Mouse (Mus musculus): ENCODE results near the gene Sdk1. TPM values are rescaled to one million over a fixed set of nuclear protein-coding genes. Genes with fewer than 3 reads are reported as not detected.
A peak's percentile ranks its signal among the peaks of the same experiment; 100 is the strongest.

The Sdk1 gene
- polyA plus RNA-seq, 1 experiment from 2014 or later, result 3.6 TPM

DNA sequence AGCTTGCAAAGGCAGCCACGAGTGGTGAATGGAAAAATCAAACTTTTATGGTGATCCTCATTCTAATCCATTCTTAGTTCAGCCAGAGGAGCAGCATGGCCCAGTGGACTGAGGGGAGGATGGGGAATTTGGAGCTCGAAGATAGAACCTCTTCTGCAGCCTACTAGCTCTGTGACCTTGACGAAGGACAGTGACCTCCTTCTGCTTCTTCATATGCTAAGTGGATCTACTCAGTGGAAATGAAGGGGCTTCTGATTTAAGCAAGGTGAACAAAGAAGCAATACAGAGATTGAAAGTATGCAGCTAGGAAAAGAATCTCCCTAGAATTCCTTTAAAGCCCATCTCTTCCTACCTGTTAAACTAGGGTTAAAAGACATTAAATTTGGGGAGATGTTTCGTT is 152.6 kb downstream of the Sdk1 start:
- no peak overlapping the region for H3K4me2 ChIP-seq
- H3K9me3 ChIP-seq, result no peaks in the 10 kb centered on the region
- no peaks in the 10 kb centered on the region for H3K4me1 ChIP-seq
- no peak overlapping the region for H3K9ac ChIP-seq
- no peak overlapping the region for H3K4me3 ChIP-seq (replicated peaks)
- H3K27me3 ChIP-seq (replicated peaks), result no peaks in the 10 kb centered on the region
- H3K36me3 ChIP-seq, result no peaks in the 10 kb centered on the region
- no peak overlapping the region for H3K27ac ChIP-seq
- WGBS, result 82% methylated on average over 4 of the region's 4 CpGs
- ATAC-seq (ENCODE audit: insufficient read depth, low FRiP score, low read depth), result no peak

DNA sequence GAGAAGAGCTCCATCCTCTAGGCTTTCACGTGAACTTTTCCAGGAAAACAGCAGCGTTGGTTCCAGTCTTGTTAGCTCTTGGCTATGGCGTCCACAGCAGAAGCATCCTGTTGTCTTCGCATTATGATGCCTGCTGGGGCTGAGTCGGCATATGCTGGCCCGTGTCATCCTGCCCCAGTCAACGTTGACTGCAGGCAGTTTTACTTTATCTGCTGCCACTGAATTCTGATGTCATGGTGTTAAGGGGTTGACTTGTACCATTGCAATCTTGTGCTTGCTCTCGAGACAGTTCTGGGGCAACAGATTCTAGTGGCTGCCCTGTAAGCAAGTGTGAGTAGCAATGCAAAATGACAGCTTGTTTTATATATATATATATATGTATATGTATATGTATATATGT is 153.3 kb downstream of the Sdk1 start:
- H3K9ac ChIP-seq, result no peak overlapping the region
- H3K4me2 ChIP-seq, result no peak overlapping the region
- no peak overlapping the region for H3K4me3 ChIP-seq (replicated peaks)
- no peaks in the 10 kb centered on the region for H3K36me3 ChIP-seq
- no peaks in the 10 kb centered on the region for H3K4me1 ChIP-seq
- H3K27ac ChIP-seq, result no peak overlapping the region
- 90% methylated on average over 8 of the region's 8 CpGs for WGBS
- ATAC-seq (ENCODE audit: insufficient read depth, low FRiP score, low read depth), result no peak
- H3K9me3 ChIP-seq, result no peaks in the 10 kb centered on the region
- no peaks in the 10 kb centered on the region for H3K27me3 ChIP-seq (replicated peaks)

DNA sequence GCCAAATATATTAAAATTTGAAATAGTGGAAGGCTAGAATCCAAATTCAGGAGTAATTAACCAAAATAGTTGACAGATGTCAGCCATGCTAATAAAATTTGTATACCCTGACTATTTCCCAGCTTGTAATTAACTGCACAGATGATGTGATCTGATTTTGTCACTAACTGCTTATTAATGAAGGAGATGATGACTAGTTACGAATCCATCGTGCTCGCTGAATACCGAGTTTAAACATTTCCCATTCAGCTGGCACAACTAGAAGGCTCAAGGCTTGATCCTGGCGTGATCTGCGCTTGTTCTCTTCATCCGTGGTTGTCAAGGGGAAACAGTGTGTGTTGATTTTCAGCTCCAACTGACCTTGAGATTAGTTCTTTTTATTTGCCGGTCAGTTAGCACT is 162.5 kb downstream of the Sdk1 start:
- H3K4me2 ChIP-seq, result no peak overlapping the region
- no peaks in the 10 kb centered on the region for H3K4me1 ChIP-seq
- no peaks in the 10 kb centered on the region for H3K27me3 ChIP-seq (replicated peaks)
- WGBS, result 73% methylated on average over 8 of the region's 8 CpGs
- H3K9ac ChIP-seq, result no peak overlapping the region
- no peaks in the 10 kb centered on the region for H3K9me3 ChIP-seq
- no peaks in the 10 kb centered on the region for H3K36me3 ChIP-seq
- no peak overlapping the region for H3K27ac ChIP-seq
- no peak overlapping the region for H3K4me3 ChIP-seq (replicated peaks)
- no peak for ATAC-seq (ENCODE audit: insufficient read depth, low FRiP score, low read depth)

DNA sequence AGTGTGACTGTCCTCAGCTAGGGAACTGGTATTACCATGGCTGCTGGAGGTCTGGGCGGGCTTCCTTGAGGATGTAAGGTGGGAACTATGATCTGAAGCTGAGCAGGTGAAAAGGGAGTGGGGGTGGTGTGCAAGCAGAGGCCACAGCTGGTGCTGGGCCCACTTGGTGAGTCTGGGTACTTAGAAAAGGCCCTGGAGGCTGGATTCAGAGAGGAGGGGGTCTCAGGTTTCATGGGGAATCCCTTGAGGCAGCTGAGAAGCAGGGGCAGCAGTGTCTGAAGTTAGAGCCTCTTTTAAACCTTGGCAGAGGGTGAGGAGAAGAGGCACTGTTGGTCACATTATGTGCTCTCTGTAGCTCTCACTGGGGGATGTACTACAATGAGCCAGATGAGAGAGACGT is 163.4 kb downstream of the Sdk1 start:
- Histone ChIP-seq H3K4me2 (no peak overlapping the region), H3K27me3 (replicated peaks) (no peaks in the 10 kb centered on the region), H3K4me1 (no peaks in the 10 kb centered on the region), H3K4me3 (replicated peaks) (no peak overlapping the region), H3K9me3 (no peaks in the 10 kb centered on the region), H3K9ac (no peak overlapping the region), H3K36me3 (no peaks in the 10 kb centered on the region), H3K27ac (no peak overlapping the region)
- WGBS, result 53% methylated on average over 2 of the region's 2 CpGs
- ATAC-seq (ENCODE audit: insufficient read depth, low FRiP score, low read depth), result no peak

DNA sequence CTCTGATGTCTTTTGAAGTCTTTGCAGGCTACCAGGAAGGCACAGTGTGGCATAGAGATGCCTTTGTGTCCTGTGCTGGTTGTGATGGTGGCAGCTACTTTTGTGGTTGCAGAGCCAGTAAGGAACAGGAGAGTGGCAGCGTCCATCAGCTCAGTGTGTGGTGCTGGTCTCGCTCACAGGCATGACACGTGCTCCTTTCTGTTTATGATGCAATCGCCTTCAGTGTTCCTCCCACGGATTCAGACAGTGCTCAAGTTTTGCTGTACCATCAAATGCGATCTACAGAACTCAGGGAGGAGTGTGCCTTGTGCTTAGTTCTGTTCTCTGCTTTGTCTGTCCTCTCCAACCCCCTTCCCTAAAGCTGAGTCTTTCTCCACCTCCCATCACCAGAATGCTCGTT is 165.6 kb downstream of the Sdk1 start:
- no peak for ATAC-seq (ENCODE audit: insufficient read depth, low FRiP score, low read depth)
- H3K9me3 ChIP-seq, result no peaks in the 10 kb centered on the region
- WGBS, result 69% methylated on average over 7 of the region's 7 CpGs

DNA sequence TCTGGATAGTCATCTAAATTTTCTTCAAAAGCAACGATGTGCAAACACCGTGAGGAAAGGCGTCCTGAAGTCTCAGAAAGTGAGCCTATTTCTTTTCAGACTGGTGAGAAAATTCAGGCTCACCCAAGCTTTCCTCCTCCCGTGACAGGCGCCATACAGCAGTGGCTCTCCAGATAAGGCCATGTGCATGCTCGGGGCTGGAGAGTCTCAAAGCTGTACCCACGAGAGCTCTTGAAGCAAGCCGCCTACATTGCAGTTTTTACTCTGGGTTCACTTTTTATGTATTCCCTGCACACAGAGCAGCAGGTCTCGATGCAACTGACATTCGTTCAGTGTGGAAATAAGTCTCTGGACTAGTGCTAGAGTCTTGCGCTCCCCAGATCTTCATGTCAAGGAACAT is 171.7 kb downstream of the Sdk1 start:
- Histone ChIP-seq H3K4me1 (peaks cover 20% of the 10 kb centered on the region), H3K36me3 (no peaks in the 10 kb centered on the region), H3K4me2 (no peak overlapping the region), H3K9ac (no peak overlapping the region), H3K27ac (no peak overlapping the region), H3K27me3 (replicated peaks) (no peaks in the 10 kb centered on the region), H3K4me3 (replicated peaks) (no peak overlapping the region), H3K9me3 (no peaks in the 10 kb centered on the region)
- ATAC-seq (ENCODE audit: insufficient read depth, low FRiP score, low read depth), result no peak
- 65% methylated on average over 11 of the region's 11 CpGs for WGBS

More for the DNA sequence above, 165.6 kb downstream of the Sdk1 start:
- no peak overlapping the region for H3K4me2 ChIP-seq
- H3K27me3 ChIP-seq (replicated peaks), result no peaks in the 10 kb centered on the region
- no peaks in the 10 kb centered on the region for H3K4me1 ChIP-seq
- no peaks in the 10 kb centered on the region for H3K36me3 ChIP-seq
- no peak overlapping the region for H3K4me3 ChIP-seq (replicated peaks)
- H3K27ac ChIP-seq, result no peak overlapping the region
- no peak overlapping the region for H3K9ac ChIP-seq

DNA sequence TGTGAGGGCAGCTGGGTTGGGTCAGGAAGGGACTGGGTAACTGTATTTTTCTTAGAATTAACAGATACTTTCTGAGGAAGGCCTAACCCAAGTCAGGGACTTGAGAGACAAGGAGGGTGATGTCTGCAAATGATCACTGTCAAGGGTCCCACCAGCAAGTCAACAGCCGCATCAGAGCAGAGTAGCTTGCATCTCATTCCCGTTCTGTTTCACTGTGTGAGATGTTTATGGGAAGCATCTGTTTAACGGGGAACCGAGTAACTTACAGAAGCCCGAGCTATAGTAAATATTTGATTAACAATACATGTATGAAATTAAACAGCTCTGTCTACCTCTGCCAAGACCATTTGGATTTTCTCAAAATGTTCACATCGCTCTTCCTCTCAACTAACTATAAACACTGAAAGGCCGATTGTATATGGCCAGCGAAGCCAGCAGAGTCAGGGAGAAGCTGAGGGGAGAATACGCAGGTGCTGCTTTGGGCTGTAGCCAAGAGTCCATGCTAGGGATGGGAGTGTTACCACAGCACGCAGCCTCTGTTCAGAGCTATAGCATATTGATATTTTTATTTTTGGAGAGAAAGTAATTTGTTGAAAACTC is 174.5 kb downstream of the Sdk1 start:
- Histone ChIP-seq H3K4me2 (no peak overlapping the region), H3K9me3 (no peaks in the 10 kb centered on the region), H3K36me3 (no peaks in the 10 kb centered on the region), H3K27me3 (replicated peaks) (no peaks in the 10 kb centered on the region), H3K4me3 (replicated peaks) (no peak overlapping the region), H3K9ac (no peak overlapping the region), H3K27ac (peak overlapping the region; percentile 84), H3K4me1 (peaks cover 20% of the 10 kb centered on the region)
- WGBS, result 27% methylated on average over 10 of the region's 10 CpGs
- peak; percentile 83 for ATAC-seq (ENCODE audit: insufficient read depth, low FRiP score, low read depth)

DNA sequence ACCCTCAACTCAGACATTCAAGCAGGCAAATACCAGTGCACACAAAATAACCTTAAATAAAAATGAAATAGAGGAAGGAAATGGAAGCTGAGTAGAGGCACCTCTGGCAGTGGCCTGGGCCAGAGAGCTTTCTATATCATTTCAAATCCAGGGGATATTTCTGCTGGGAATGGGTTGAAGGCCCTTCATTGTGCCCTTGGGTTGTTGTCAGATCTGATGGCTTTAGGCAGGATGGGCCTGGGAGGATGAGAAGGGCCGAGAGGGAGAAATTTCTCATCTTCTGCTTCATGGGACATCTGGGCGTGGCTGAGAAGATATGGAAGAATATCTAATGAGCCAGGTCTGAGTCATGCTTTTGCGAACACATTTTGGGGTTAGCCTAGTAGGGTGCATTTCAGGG is 186.8 kb downstream of the Sdk1 start:
- no peak for ATAC-seq (ENCODE audit: insufficient read depth, low FRiP score, low read depth)
- 77% methylated on average over 3 of the region's 3 CpGs for WGBS
- Histone ChIP-seq H3K36me3 (no peaks in the 10 kb centered on the region), H3K4me1 (no peaks in the 10 kb centered on the region; the same call in 1 of the 2 replicates), H3K9me3 (no peaks in the 10 kb centered on the region), H3K27me3 (replicated peaks) (no peaks in the 10 kb centered on the region), H3K27ac (no peak overlapping the region), H3K4me3 (replicated peaks) (no peak overlapping the region), H3K9ac (no peak overlapping the region), H3K4me2 (no peak overlapping the region)

DNA sequence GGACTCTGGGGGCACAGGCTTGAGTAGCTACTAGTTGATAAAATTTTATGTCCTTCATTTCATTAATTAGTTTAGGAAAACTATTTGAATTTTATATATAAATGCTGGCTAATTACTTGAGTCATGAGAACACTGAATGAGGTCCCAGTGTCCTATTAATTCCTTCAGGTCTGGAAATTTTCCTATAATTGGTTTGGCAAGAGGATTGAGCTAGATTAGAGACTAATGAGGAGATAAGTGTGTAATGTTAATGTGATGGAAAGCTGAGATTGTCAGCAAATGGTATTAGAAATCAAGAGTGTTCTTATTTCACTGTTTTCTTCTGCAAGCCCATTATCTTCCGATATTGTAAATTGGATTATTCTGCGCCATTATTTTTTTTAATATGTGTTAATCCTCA is 192.0 kb downstream of the Sdk1 start:
- H3K9ac ChIP-seq, result no peak overlapping the region
- H3K9me3 ChIP-seq, result no peaks in the 10 kb centered on the region
- no peak for ATAC-seq (ENCODE audit: insufficient read depth, low FRiP score, low read depth)
- WGBS, result 87% methylated on average over 2 of the region's 2 CpGs
- no peak overlapping the region for H3K27ac ChIP-seq
- no peak overlapping the region for H3K4me2 ChIP-seq
- H3K36me3 ChIP-seq, result no peaks in the 10 kb centered on the region
- no peak overlapping the region for H3K4me3 ChIP-seq (replicated peaks)
- H3K27me3 ChIP-seq (replicated peaks), result no peaks in the 10 kb centered on the region
- no peaks in the 10 kb centered on the region; the same call in 1 of the 2 replicates for H3K4me1 ChIP-seq

DNA sequence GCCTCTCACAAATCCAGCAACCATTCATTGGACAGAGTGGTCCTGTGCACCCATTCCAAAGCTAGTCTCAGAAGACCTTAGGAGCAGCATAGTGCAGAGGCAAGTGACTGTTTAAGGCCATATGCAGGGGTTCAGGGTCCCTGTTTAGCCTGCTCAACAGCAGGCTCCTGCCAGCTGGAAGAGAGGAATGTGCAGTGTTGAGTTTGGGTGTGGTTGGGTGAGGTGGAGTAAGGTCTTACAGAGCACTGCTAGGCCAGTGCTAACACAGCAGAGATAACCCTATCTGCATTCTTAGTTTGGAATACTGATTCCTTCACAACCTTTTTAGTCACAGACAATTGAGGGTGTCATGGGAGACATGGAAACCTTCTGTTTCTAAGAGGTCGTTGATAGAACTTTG is 206.0 kb downstream of the Sdk1 start:
- Histone ChIP-seq H3K4me2 (no peak overlapping the region), H3K4me3 (replicated peaks) (no peak overlapping the region), H3K27ac (no peak overlapping the region), H3K9me3 (no peaks in the 10 kb centered on the region), H3K4me1 (no peaks in the 10 kb centered on the region), H3K36me3 (no peaks in the 10 kb centered on the region), H3K27me3 (replicated peaks) (no peaks in the 10 kb centered on the region), H3K9ac (no peak overlapping the region)
- peak; percentile 79 for ATAC-seq (ENCODE audit: insufficient read depth, low FRiP score, low read depth)
- 64% methylated on average over 1 of the region's 1 CpGs for WGBS

DNA sequence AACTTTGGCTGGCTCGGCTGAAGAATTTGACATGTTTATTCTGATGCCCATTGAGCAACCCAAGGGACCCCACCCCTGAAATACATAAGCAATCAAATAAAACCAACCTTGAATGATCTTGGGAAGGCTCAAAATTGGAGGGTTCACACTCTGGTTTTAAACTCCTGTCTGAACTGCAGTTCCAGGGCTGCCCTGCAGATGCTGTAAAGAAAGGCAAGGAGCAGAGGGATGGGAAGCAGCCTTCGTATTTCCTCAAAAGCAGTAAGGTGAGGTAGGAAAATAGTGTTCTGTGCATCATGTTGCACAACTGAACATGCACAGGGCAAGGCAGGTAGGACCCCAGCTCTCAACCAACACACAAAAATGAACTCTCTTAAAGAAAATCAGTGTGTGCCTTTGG is 222.1 kb downstream of the Sdk1 start:
- Histone ChIP-seq H3K27ac (no peak overlapping the region), H3K4me1 (no peaks in the 10 kb centered on the region), H3K9me3 (no peaks in the 10 kb centered on the region), H3K27me3 (replicated peaks) (no peaks in the 10 kb centered on the region), H3K9ac (no peak overlapping the region), H3K36me3 (no peaks in the 10 kb centered on the region), H3K4me2 (no peak overlapping the region), H3K4me3 (replicated peaks) (no peak overlapping the region)
- ATAC-seq (ENCODE audit: insufficient read depth, low FRiP score, low read depth), result no peak
- 62% methylated on average over 2 of the region's 2 CpGs for WGBS

DNA sequence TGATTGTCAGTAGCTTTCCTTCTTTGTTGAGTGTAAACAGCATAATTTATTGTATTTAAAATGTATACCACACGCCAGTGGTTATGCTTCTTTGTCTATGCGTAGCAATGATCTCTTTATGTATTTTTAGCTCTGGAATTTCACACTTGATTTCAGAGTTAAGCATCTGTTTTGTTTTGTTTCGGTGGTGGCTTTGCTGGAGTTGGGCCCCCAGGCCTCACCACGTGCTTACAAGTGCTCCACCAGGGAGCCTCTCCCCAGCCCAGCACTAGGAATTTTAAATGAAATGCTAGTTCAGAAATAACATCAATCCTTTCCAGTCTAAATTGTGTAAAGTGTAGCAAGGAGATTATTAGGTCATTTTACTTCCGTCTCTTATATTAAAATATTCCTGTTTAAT is 227.5 kb downstream of the Sdk1 start:
- H3K4me3 ChIP-seq (replicated peaks), result no peak overlapping the region
- ATAC-seq (ENCODE audit: insufficient read depth, low FRiP score, low read depth), result no peak
- no peak overlapping the region for H3K4me2 ChIP-seq
- H3K27me3 ChIP-seq (replicated peaks), result no peaks in the 10 kb centered on the region
- H3K4me1 ChIP-seq, result no peaks in the 10 kb centered on the region
- H3K36me3 ChIP-seq, result no peaks in the 10 kb centered on the region
- H3K9me3 ChIP-seq, result no peaks in the 10 kb centered on the region
- WGBS, result 47% methylated on average over 5 of the region's 5 CpGs
- no peak overlapping the region for H3K27ac ChIP-seq
- H3K9ac ChIP-seq, result no peak overlapping the region

DNA sequence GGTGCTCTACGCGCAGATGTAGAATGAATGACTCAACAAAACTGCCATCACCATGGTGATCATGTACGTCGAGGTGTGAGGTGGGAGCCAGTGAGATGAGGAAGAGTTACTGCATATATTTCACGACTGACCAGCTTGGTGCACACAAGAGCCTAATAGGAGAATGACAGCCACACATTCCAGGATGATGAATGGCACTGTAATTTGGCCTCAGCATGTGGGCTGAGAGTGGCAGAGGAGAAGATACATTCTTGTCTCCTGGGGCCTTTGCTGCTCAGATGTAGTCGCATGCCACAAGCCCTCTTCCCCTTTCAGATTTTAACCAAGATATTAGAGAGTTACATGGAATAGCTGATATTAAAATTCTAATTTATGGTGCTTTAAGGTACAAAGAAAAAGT is 264.0 kb downstream of the Sdk1 start:
- Histone ChIP-seq H3K4me2 (no peak overlapping the region), H3K9me3 (no peaks in the 10 kb centered on the region), H3K36me3 (no peaks in the 10 kb centered on the region), H3K27ac (no peak overlapping the region), H3K9ac (no peak overlapping the region), H3K27me3 (replicated peaks) (no peaks in the 10 kb centered on the region), H3K4me1 (no peaks in the 10 kb centered on the region), H3K4me3 (replicated peaks) (no peak overlapping the region)
- no peak for ATAC-seq (ENCODE audit: insufficient read depth, low FRiP score, low read depth)
- 53% methylated on average over 6 of the region's 6 CpGs for WGBS
